Mouse (Mus musculus): Measurements from ENCODE around the gene Utp14b. TPM values are rescaled to one million over a fixed set of nuclear protein-coding genes. Genes with fewer than 3 reads are reported as not detected.

Utp14b gene
- 2.6 and 2.7 TPM in 2 replicates for polyA plus RNA-seq (2015; fragmentation: Nextera tagmentation; extraction: Ambion mirVana)

GRCm38 (mm10) chr1:78657671-78658440, at the start of gene Utp14b, which contains the start of gene Acsl3:
Gene Utp14b (plus strand): TSS chr1:78658038.
Gene Acsl3 (plus strand): TSS chr1:78657825.
- TF ChIP-seq CTCF (IDR thresholded peaks at IDR 0.05; ENCODE audit: low read depth), result 0 out of 2 replicates have a peak, but pooled peaks have one; percentile 1
- Histone ChIP-seq H3K4me2 (ENCODE audit: low read length) (peak within 1 kb of the TSS; percentile 85), H3K36me3 (ENCODE audit: insufficient read depth, low read length) (no peaks in the 10 kb centered on the region), H3K9me3 (replicated peaks; ENCODE audit: low read length) (no peaks in the 10 kb centered on the region), H3K4me3 (replicated peaks; ENCODE audit: low read depth, low read length) (peak within 1 kb of the TSS; percentile 97), H3K27ac (peak within 1 kb of the TSS; percentile 87), H3K27me3 (ENCODE audit: insufficient read depth, low read length) (no peaks in the 10 kb centered on the region), H3K9ac (ENCODE audit: low read depth, low read length) (peak within 1 kb of the TSS; percentile 87), H3K4me1 (replicated peaks; ENCODE audit: insufficient read depth, low read length) (peaks cover 16% of the 10 kb centered on the region)
- peak; percentile 100 for ATAC-seq (replicated peaks; ENCODE audit: low FRiP score, low read depth)
- peak; percentile 97 for DNase-seq (ENCODE audit: low spot score)
- under 1% methylated on average over 99 of the region's 104 CpGs for WGBS

DNA sequence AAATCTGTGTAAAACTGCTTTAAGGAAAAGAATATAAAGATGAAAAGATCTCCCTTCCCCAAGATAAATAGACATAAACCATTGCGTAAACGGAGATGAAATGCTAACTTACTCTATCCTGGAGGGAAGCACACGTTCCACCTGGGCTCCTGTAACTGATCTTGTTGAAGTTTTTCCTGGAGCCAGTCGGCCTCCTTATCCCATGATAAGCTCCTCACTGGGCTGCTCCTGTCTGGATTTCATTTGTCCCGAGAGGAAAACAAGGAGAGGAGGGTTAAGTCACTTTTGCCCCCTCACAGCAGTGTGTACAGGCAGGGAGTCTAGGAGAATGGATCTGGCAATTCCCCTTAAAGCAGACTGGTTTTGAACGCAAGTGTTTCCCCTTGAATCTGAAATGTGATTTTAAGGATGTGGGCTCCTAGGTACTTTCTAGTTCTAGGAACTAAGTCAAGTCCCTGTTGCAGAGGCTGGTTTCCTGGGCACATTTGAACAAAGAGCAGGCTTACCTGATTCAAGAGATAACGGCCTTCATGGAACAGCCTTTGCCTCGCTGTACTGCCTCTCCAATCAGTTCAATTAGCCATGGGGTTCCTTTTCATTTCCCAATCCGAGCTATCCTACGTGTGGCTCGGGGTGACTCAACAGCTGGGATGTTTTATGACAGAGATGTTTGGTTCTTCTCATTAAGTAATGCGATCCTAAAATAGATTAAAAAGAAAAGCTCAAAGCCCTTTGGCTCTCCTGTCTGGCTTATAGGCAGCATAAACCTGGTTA, 48.5 kb upstream of the Utp14b start:
- no peak overlapping the region for H3K27ac ChIP-seq
- H3K4me2 ChIP-seq (ENCODE audit: low read length), result no peak overlapping the region
- no peaks in the 10 kb centered on the region for H3K4me1 ChIP-seq (replicated peaks; ENCODE audit: insufficient read depth, low read length)
- ATAC-seq (replicated peaks; ENCODE audit: low FRiP score, low read depth) (no peak), DNase-seq (ENCODE audit: low spot score) (peak; percentile 24)
- H3K36me3 ChIP-seq (ENCODE audit: insufficient read depth, low read length), result no peaks in the 10 kb centered on the region
- no peak overlapping the region for H3K9ac ChIP-seq (ENCODE audit: low read depth, low read length)
- no peaks in the 10 kb centered on the region for H3K9me3 ChIP-seq (replicated peaks; ENCODE audit: low read length)
- H3K4me3 ChIP-seq (replicated peaks; ENCODE audit: low read depth, low read length), result no peak overlapping the region
- no peak for TF ChIP-seq CTCF (IDR thresholded peaks at IDR 0.05; ENCODE audit: low read depth)
- H3K27me3 ChIP-seq (ENCODE audit: insufficient read depth, low read length), result no peaks in the 10 kb centered on the region
- 18% methylated on average over 12 of the region's 12 CpGs for WGBS

GRCm38 (mm10) chr1:78611039-78611438, 46.8 kb upstream of the Utp14b start:
- Histone ChIP-seq H3K4me2 (ENCODE audit: low read length) (no peak overlapping the region), H3K9me3 (replicated peaks; ENCODE audit: low read length) (no peaks in the 10 kb centered on the region), H3K36me3 (ENCODE audit: insufficient read depth, low read length) (no peaks in the 10 kb centered on the region), H3K9ac (ENCODE audit: low read depth, low read length) (no peak overlapping the region), H3K27ac (no peak overlapping the region), H3K4me1 (replicated peaks; ENCODE audit: insufficient read depth, low read length) (no peaks in the 10 kb centered on the region), H3K27me3 (ENCODE audit: insufficient read depth, low read length) (no peaks in the 10 kb centered on the region), H3K4me3 (replicated peaks; ENCODE audit: low read depth, low read length) (no peak overlapping the region)
- no peak for ATAC-seq (replicated peaks; ENCODE audit: low FRiP score, low read depth)
- no peak for TF ChIP-seq CTCF (IDR thresholded peaks at IDR 0.05; ENCODE audit: low read depth)
- 43% methylated on average over 4 of the region's 4 CpGs for WGBS
- peak; percentile 42 for DNase-seq (ENCODE audit: low spot score)

- Histone ChIP-seq H3K4me2 (ENCODE audit: low read length) (no peak overlapping the region), H3K27ac (no peak overlapping the region), H3K9me3 (replicated peaks; ENCODE audit: low read length) (no peaks in the 10 kb centered on the region), H3K4me1 (replicated peaks; ENCODE audit: insufficient read depth, low read length) (no peaks in the 10 kb centered on the region), H3K9ac (ENCODE audit: low read depth, low read length) (no peak overlapping the region), H3K27me3 (ENCODE audit: insufficient read depth, low read length) (no peaks in the 10 kb centered on the region), H3K4me3 (replicated peaks; ENCODE audit: low read depth, low read length) (no peak overlapping the region), H3K36me3 (ENCODE audit: insufficient read depth, low read length) (no peaks in the 10 kb centered on the region)
- TF ChIP-seq CTCF (IDR thresholded peaks at IDR 0.05; ENCODE audit: low read depth), result no peak
- DNase-seq (ENCODE audit: low spot score) (no peak), ATAC-seq (replicated peaks; ENCODE audit: low FRiP score, low read depth) (no peak)
- 77% methylated on average over 1 of the region's 1 CpGs for WGBS
Measured at GRCm38 (mm10) chr1:78612959-78613358, 44.9 kb upstream of the Utp14b start.

- no peak for ATAC-seq (replicated peaks; ENCODE audit: low FRiP score, low read depth)
- Histone ChIP-seq H3K27ac (no peak overlapping the region), H3K9ac (ENCODE audit: low read depth, low read length) (no peak overlapping the region), H3K36me3 (ENCODE audit: insufficient read depth, low read length) (no peaks in the 10 kb centered on the region), H3K9me3 (replicated peaks; ENCODE audit: low read length) (no peaks in the 10 kb centered on the region), H3K27me3 (ENCODE audit: insufficient read depth, low read length) (no peaks in the 10 kb centered on the region), H3K4me2 (ENCODE audit: low read length) (no peak overlapping the region), H3K4me3 (replicated peaks; ENCODE audit: low read depth, low read length) (no peak overlapping the region), H3K4me1 (replicated peaks; ENCODE audit: insufficient read depth, low read length) (no peaks in the 10 kb centered on the region)
- no peak for TF ChIP-seq CTCF (IDR thresholded peaks at IDR 0.05; ENCODE audit: low read depth)
- WGBS, result 91% methylated on average over 2 of the region's 2 CpGs
- DNase-seq (ENCODE audit: low spot score), result no peak
Measured at GRCm38 (mm10) chr1:78624352-78624751, 33.5 kb upstream of the Utp14b start.

DNA sequence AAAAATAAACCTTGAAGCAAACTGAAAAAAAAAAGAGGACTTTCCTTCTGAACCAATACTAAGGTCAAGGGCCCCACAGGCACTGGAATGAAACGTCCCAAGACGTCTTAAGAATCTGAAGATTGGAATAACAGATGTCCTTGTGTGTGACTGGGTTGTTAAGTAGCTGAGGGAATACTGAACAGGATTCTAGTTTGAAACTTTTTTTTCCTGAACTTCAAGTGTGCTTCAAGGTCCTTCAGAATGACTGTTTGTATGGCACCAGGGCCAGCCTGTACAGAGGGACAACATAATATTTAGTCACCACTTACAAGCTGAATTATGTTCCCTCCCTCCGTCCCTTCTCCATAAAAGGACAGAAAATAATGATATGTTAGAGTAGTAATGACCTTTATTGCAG, 23.4 kb upstream of the Utp14b start:
- Histone ChIP-seq H3K4me1 (replicated peaks; ENCODE audit: insufficient read depth, low read length) (no peaks in the 10 kb centered on the region), H3K4me3 (replicated peaks; ENCODE audit: low read depth, low read length) (no peak overlapping the region), H3K27ac (no peak overlapping the region), H3K27me3 (ENCODE audit: insufficient read depth, low read length) (no peaks in the 10 kb centered on the region), H3K9me3 (replicated peaks; ENCODE audit: low read length) (no peaks in the 10 kb centered on the region), H3K4me2 (ENCODE audit: low read length) (no peak overlapping the region), H3K36me3 (ENCODE audit: insufficient read depth, low read length) (no peaks in the 10 kb centered on the region), H3K9ac (ENCODE audit: low read depth, low read length) (no peak overlapping the region)
- ATAC-seq (replicated peaks; ENCODE audit: low FRiP score, low read depth) (no peak), DNase-seq (ENCODE audit: low spot score) (no peak)
- TF ChIP-seq CTCF (IDR thresholded peaks at IDR 0.05; ENCODE audit: low read depth), result no peak
- WGBS, result 58% methylated on average over 3 of the region's 3 CpGs
